Mouse (Mus musculus): Measurements from ENCODE around the gene Nrip3.

Gene Nrip3

GRCm38 (mm10) chr7:109767575-109768350 lies 14.1 kb downstream of the Nrip3 start:
- DNase-seq: peak; percentile 63

GRCm38 (mm10) chr7:109764009-109764408 lies 17.8 kb downstream of the Nrip3 start:
- no peak for DNase-seq

- DNase-seq: no peak
These were observed 25.5 kb downstream of the Nrip3 start for GRCm38 (mm10) chr7:109756291-109756690.

- no peak for DNase-seq
These were observed 27.8 kb downstream of the Nrip3 start for GRCm38 (mm10) chr7:109754034-109754433.

GRCm38 (mm10) chr7:109752008-109752925 lies 29.6 kb downstream of the Nrip3 start, which contains the start of gene Tmem9b:
Gene Tmem9b (minus strand): TSS chr7:109752875.
- peak; percentile 99 for DNase-seq

GRCm38 (mm10) chr7:109751427-109752007 lies 30.3 kb downstream of the Nrip3 start:
- DNase-seq: peak; percentile 89

GRCm38 (mm10) chr7:109747747-109748146 lies 34.1 kb downstream of the Nrip3 start:
- DNase-seq: no peak

- no peak for DNase-seq
These were observed 40.1 kb downstream of the Nrip3 start for GRCm38 (mm10) chr7:109741703-109742102.

- DNase-seq: no peak
These were observed 40.8 kb downstream of the Nrip3 start for GRCm38 (mm10) chr7:109741060-109741459.

- no peak for DNase-seq
These were observed 41.9 kb downstream of the Nrip3 start for GRCm38 (mm10) chr7:109739822-109740370.

GRCm38 (mm10) chr7:109734806-109735205 lies 47.0 kb downstream of the Nrip3 start:
- DNase-seq: no peak

GRCm38 (mm10) chr7:109731626-109732025 lies 50.2 kb downstream of the Nrip3 start, which contains the start of gene Ascl3:
Gene Ascl3 (minus strand): TSS chr7:109731726.
- no peak for DNase-seq

GRCm38 (mm10) chr7:109723697-109724096 lies 58.1 kb downstream of the Nrip3 start, which contains the start of gene BC051019:
Gene BC051019 (minus strand): TSS chr7:109723850.
- peak; percentile 84 for DNase-seq

- no peak for DNase-seq
These were observed 58.7 kb downstream of the Nrip3 start for GRCm38 (mm10) chr7:109723114-109723513.

GRCm38 (mm10) chr7:109722618-109723017 lies 59.2 kb downstream of the Nrip3 start:
- DNase-seq: no peak

- DNase-seq: no peak
These were observed 62.5 kb downstream of the Nrip3 start for GRCm38 (mm10) chr7:109719286-109719685.

- no peak for DNase-seq
These were observed 68.3 kb downstream of the Nrip3 start for GRCm38 (mm10) chr7:109713434-109713982.

GRCm38 (mm10) chr7:109712198-109712597 lies 69.6 kb downstream of the Nrip3 start:
- no peak for DNase-seq

GRCm38 (mm10) chr7:109710069-109710468 lies 71.8 kb downstream of the Nrip3 start:
- peak; percentile 86 for DNase-seq

GRCm38 (mm10) chr7:109708961-109709382 lies 72.9 kb downstream of the Nrip3 start:
- peak; percentile 98 for DNase-seq
